Mouse (Mus musculus) small intestine, adult 2 months (tissue): ENCODE data around the gene C4b.

ENCODE experiments used
- CTCF ChIP-seq: fragments of 200-500 bp; IDR thresholded peaks from 2 replicates; pipeline ENCODE4 v1.5.1; 2012; ENCODE audit warnings: low read depth, mild to moderate bottlenecking, control low read depth, inconsistent platforms, low read length, moderate library complexity, mixed read lengths; ENCODE audit not compliant: insufficient replicate concordance, insufficient read length; ENCODE audit errors: extremely low read depth
- POLR2A ChIP-seq: fragments of 200-500 bp; IDR thresholded peaks from 2 replicates; pipeline ENCODE4 v1.6.1; 2012; ENCODE audit warnings: low read depth, mild to moderate bottlenecking, control low read depth, inconsistent platforms, low read length, moderate library complexity

DNA sequence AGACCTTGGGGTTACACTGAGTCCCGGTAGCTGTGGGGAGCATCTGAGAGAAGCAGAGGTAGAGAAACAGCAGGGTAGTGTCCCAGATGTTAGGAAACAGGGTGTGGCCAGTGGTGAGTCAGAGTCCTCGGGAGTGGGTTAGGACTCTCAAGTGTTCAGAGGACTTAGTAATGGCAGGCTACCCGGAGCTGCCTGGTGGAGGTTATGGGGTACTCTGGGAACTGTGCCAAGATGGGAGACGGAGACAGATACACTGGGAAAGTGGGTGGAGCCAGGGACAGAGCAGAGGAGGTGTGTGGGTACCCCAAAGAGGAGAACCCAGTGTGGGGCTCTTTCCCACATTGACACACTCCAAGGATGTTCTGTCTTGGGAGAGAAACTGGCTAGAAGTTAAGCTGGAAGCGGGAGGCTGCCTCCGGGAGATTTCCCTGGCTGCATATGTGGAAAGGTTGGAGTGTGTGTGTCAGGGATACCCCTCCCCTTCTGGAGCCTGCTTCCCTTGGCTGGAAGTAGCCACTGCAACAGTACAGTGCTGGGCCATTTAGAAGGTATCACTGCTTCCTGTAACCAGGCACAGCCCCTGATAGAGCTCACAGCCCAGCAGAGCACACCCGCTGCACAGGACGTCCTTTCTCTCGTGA, 59.3 kb downstream of the C4b start:
- TF ChIP-seq POLR2A = no peak
- TF ChIP-seq CTCF = no peak
